Mouse (Mus musculus) heart, postnatal 36 days (tissue): ENCODE measurements at regions not wholly inside any gene's neighbourhood (a gene's known extent, or its start where the extent isn't known, plus 50 kb on each side); places are given as distances from the start of the nearest gene placed in this dataset.
A peak's percentile ranks its signal among the peaks of the same experiment; 100 is the strongest.

Source experiments
- DNase-seq, 2 experiments: peaks; one replicate each; pipeline ENCODE4 v3.0.0; 2021 to 2022
- intact Hi-C: fragments of 180-260 bp; cut with DNase I; formaldehyde crosslinking; loops from one replicate; pipeline ENCODE4 v1.15.1; 2025

DNA sequence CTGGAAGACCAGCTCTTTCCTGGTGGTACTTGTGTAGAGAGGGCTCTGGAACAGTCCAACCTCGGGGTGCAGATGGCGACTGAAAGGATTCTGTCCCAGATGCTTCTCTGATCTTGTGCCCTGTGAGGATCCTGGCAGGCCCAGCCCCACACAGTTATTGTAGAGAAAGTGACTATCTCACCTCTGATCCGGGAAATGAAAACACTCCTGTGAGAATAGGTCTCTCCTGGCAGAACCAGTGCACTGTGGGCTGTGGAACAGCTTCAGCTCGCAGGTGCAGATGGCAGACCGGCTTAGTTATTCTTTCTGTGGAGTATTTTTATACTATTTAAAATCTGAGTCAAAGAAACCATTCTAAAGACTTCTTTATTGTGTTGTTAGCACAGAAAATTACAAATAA, 742.1 kb upstream of the Marcks start:
- intact Hi-C loops: no loop called here
- no peak for DNase-seq

DNA sequence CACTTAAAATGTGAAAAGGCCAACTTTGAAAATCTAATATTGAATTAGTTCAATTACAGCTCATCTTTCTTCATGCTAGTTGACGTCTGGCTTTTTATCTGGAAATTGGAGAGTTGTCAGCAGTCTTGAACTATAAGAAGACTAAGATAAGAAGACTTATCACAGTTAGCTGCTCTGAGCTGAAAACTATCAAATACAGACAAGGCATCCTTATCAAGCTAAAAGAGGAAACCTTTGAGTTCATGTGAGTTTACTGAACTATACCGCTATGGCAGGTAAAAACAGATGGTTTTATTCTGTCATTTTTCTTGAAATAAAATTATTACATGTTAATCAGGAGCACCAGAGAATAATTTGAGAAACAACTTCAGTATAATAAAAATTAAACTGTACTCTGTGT, 735.2 kb upstream of the Marcks start:
- no peak for DNase-seq
- intact Hi-C loops: no loop called here

DNA sequence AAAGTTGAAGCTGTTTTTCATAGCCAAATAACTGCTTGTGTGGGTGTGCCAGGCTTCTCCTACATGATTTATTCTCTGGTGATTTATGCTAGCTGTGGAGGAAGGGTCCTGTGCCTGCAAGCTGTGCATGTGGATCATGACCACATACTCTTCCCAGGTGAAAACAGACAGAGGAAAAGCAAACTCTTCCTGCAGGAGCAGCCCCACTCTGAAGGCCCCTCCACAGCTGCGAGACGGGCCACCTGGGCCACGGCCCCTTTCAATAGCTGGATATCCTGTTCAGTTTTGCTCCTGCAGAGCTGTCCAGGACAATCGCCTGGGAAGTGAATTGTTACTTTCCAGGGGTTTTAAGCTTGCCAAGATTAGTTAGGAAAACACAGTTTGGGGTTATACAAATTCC, 722.3 kb upstream of the Marcks start:
- peak; percentile 18 to 37 for DNase-seq
- intact Hi-C loops: loop anchor here (2.0 kb wide), 1 partner anchor 720 kb away; no protein-coding TSS in a partner anchor

DNA sequence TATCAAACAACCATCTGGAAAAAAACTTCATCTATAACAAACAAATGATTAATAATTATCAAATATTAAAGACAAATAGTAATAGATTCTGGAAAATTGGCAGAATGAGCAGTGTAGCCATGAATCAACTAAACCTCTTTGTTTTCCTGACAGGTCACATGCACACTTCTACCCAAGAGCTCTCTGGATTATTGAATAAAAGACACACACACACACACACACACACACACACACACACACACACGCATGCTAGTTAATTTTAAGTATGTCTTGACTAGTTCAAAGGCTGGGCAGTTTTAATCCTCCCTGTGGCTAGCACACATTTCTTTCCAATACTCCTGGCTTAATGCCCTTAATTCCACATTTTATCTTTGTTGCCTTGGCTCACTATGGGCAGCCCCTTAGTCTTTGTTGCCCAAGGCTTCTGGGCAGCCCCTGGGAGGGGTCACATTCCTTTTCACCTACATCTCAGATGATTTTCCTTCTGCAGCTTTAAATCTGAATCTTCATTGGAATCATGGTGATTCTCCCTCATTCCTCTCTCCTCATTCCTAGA, 710.6 kb upstream of the Marcks start:
- no peak for DNase-seq
- intact Hi-C loops: no loop called here

DNA sequence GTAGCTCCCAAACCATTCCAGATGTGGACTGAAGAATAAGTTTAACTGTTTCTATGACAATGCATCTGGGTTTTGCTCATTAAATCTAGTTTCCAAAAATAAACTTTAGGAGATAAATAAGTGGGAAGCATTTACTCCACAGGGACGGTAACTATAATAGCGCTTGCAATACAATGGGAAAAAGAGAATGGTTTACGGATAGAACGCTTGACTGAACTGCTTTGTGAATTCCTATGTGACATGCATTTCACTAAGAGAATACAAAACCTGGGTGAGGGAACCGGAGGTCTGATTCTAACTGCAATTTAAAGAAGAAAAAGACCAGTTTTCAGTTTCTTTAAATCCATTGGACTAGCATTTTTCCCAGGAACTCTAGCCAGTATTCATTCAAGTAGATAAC, 704.1 kb upstream of the Marcks start:
- no peak for DNase-seq
- intact Hi-C loops: no loop called here

DNA sequence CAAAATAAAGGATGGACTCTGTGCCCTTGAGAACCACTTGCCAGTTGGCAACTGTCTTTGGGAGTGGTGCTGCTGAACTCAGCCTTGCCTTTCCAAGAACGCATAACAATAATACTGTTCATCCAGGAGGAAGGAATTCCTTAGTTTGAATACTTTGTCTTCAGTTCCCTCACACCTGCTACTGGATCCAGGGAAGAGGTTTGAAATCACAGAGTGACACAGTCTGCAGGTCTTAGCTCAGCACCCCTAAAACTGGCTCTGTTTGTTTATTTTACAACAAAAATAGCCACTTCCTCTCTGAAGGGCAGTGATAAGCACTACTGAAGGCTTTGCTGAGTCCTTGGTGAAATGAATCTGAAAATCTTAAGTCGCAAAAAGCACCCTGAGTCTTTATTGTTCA, 703.1 kb upstream of the Marcks start:
- no peak for DNase-seq
- intact Hi-C loops: no loop called here

DNA sequence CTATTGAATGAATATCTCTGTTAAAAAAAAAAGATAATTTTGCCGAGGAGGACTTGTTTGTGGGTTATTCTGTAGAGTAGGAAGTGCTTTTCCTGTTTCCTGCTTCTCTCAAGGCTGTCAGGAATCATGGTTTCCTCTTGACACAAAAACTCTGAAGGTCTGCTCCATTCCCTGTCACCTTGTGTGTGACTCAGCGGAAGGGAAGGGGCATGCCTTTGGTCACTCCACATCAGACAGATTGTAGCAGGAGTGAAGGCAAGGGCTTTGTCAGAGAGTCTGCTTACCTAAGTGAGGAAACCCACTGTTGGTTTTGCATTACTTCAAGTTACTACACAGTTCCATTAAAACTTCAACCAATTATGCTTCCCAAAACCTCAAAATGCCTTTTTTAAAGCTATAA, 699.0 kb upstream of the Marcks start:
- intact Hi-C loops: no loop called here
- DNase-seq: no peak

DNA sequence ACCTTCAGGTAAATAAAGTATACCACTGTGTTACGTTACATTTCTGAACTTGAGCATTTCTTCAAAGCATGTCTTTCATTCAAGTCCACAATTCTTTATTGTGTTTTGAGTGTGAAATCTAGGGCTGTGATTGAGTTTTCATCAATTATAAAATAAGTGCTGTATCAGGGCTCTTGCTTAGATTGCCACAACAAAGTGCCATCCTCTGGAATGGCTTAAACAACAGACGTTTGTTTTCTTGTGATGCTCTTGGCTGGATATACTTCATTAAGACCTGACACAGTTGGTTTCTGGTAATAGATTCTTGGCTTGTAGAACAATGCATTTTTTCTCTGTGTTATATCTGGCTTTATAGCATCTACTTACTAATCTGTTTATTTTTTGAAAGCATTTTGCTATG, 674.3 kb upstream of the Marcks start:
- DNase-seq: no peak
- intact Hi-C loops: no loop called here

DNA sequence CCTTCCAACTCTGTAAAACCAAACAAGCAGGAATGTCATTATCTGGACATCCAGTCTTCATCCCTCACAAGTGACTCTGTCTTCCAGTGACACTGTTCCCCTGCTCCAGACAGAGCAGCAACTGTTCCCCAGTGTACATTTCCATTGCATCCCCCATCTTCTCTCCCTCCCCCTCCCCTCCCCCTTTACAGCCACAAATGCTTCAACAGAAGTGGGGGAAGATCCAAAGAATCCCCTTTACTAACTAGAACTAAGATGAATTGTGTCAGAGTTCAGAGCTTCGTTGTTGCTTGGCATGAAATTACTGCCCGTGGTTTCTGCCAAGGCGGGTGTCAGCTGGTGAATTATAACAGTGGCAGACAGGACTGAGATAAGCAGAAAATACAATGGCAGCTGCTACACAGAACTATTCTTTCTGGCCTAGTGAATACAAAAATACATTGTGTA, 673.7 kb upstream of the Marcks start:
- intact Hi-C loops: no loop called here
- peak; percentile 13 to 24 for DNase-seq

DNA sequence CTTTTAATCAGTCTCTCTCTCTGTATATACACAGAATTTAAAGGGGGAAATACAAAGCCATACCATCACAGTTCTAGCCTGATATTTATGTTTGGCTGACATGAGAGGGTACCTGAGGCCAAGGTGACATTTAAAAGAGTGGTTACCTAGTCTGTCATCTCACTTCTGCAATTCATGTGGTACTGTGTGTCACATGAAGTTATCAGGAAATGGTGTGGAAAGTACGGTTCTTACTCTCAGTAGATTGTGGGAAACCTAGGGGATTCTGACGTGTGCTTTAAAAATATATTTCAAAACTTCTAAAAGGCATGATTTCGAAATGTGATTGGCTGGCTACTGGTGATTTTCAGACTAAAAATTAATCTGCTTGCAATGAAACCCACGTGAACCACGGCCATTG, 673.1 kb upstream of the Marcks start:
- intact Hi-C loops: no loop called here
- no peak for DNase-seq

DNA sequence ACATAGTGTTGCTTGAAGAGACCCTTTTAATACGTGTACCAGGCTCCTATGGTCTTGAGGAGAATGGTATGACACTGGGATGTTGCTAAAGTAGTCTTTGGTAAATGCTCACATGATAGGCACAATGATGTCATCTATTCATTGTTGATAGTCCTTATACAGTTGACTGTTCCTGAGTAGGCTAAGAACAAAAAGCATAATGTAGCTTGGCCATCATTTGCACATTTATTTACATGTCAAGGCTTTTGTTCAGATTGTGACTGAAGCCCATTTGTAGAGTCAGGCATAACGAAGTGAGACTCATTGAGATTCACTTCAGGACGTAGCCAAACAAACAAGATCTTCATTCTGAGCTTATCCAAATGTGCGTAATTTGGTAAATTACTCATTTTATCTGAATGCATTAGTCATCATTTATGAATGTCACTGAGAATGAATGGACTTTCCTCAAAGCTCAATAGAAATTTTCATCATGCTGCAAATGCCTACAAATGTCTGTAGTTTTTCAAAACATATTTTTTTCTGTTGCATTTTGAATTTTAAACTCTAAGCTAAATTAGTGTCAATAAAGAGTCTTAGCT, 664.6 kb upstream of the Marcks start:
- DNase-seq: no peak
- intact Hi-C loops: no loop called here

DNA sequence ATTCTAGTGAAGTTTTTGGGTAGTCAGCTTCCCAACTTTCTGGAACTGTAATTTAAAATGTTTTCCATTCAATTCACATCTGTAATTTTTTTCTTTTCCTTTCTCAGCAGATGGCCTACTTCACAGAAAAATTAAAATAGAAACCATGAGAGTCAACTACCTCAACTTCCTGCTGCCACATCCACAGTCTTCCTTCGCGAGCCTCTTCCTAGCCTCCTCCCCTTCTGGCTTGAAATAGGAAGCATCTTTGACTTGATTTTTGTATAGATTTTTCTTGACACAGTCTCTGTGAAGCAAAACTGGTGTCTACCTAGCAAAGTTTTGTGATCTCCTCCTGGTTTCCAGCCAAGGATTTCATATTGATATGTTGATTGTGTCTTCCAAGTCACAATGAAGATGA, 660.7 kb upstream of the Marcks start:
- intact Hi-C loops: loop anchor here (5.0 kb wide), 1 partner anchor 662 kb away; the partner anchor contains the start of gene Marcks
- no peak for DNase-seq

DNA sequence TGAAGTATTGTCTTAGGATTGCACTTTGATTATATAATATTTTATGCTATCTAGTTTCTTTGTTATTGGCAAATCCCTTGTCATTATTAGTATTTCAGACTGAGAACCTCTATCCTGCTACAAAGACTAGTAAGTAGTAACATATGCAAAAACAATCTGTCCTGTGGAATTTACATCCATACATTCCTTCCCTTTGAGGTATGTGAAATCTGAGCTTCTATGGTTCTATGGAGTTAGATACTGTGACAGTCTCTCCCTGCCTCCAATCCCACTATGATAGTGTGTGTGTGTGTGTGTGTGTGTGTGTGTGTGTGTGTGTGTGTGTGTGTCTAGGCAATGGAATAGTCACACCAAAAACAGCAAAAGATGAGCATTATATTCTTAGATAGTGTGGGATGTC, 659.6 kb upstream of the Marcks start:
- no peak for DNase-seq
- intact Hi-C loops: loop anchor here (5.0 kb wide), 1 partner anchor 661 kb away; the partner anchor contains the start of gene Marcks

DNA sequence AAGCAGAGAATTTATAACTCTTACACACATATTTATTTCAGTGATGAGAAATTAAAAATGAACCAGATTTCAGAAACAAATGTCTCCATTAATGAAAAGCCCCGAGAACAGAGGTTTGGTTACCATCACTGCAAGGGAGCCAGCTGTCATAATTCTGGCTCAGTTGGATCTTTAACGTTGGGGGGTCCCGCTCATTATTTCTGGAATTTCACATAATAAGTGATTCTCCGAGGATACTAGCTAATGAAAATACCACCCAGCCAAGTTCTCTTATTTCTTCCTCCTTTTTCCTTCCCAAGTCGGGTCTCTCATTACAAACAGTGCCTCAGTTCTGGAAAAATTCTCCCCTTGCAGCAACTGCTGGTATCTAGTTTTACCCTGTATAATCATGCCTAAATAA, 659.0 kb upstream of the Marcks start:
- DNase-seq: no peak
- intact Hi-C loops: loop anchor here (5.0 kb wide), 1 partner anchor 660 kb away; the partner anchor contains the start of gene Marcks

DNA sequence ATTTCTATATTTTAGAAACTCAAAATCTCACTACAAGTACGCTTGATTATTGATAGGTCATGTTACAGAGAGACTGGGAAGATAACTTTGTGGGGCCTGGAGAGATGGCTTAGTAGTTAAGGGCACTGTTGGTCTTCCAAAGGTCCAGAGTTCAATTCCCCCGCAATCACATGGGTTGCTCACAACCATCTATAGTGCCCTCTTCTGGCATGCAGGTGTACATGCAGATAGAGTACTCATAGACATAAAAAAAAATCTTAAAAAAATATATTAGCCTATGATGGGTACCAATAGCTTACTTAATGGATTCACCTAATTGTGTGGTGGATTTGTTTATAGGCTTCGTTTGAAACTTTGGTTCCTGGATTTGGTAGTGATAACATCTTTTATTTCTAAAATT, 654.2 kb upstream of the Marcks start:
- intact Hi-C loops: loop anchor here (5.0 kb wide), 1 partner anchor 721 kb away; no protein-coding TSS in a partner anchor
- no peak for DNase-seq

DNA sequence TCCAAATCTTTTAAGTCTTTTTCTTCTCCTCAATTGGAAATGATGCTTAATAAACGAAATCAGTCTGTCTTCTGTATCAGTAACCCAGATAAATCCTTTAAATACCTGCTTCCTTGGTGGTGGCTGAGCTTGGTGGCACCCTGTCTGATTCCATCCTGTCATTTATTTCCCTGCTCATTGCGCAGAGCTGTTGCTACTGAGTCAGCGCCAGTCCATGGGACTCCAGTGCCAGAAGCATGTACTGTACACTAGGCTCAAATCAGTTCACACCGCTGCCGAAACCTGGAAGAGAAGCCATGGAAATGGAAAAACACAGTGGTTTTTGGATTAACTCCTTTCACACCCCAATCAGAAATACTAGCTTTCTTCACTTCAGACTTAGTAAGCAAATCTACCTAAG, 649.3 kb upstream of the Marcks start:
- DNase-seq: no peak
- intact Hi-C loops: no loop called here

DNA sequence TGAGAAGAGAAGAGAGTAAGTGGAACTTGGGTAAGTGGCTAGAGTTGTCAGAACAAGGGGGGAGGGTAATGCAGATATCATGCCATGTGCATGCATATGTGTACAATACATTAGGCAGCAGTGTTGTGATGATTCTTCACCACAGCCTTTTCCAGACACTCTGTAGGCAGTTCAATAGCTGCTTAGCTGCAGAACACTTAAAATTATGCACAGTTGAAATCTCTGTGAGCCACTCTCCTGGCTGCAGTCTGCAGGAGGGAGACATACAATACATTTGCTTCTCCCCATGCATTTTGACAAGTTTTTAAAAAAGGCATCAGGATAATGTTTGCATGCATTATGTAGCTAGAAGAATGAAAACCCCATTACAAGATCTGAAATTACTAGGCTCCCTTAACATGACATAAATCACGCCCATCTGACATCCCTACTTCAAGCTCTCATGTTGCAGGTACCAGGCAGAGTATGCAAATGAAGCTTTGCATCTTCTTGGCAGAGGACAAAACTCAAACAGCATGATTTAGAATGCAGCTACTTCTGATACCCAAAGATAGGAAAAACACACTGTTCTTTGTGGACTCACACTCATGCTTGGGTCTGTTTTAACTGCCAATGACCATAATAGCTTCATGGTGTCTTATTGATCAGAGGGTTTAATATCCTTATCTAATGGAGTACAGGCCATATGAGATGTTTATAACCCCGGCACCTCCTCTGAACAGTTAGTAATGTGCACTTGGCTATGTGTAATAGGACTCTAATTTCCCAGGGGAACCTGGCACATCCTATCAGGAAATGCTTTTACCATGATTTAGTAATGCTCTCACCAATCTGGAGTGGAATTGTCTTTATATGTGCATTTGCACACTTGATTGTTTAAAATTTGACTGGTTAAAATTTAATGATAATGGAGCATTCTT, 640.9 kb upstream of the Marcks start:
- intact Hi-C loops: no loop called here
- DNase-seq: no peak

DNA sequence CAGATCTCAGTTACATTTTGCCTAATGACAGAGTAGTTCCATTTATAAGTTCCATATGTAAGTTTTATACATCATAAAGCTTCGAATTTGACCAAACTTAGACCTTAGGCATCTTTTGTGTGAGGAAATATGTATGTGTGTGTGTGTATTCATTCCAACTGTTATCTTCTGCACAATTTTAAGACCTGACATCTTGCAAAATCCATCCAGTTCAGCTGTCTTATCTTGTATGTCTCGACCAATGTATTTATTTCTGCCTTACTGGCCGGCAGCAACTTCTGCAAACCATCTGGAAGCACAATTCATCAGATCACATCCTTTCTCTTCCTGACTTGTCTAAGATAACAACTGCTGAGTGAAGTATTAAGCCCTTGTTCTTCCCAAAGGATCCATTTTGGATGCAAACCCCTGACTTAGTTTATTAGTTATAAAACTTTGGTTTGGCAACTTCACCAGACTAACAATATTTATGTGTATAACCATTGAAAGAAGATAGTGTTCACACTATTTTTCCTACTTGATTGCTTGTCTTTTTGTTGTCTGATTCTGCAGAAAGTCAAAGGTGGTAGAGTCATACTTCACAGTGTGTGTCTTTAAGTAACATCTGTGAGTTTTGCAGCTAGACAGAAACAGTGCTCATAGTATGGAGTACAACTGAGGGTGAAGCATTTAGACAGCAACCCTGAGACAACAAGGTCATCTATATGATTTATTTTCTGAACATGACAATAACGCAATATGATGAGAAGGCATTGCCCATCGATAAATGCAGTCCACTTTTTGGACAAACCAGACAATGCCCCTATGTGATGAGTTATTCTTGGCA, 622.0 kb upstream of the Marcks start:
- intact Hi-C loops: no loop called here

DNA sequence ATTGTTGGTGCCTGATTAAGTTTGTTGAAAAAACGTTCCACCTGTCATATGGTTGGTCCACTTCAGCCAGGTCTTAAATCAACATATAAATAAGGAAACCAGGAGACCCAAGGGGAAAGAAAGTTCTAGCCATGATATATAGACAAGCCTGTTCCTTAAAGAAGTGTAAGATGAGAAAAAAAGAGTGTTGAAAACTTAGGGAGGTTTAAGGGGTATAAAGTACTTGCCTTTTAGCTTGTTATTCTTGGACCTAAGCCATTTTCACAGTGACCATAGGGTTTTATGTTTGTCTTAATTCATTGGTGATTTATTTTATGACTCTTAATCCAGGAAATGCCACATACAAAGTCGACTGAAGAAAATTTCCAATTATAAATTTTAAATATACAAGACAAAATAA, 602.9 kb upstream of the Marcks start:
- no peak for DNase-seq
- intact Hi-C loops: no loop called here

More for the DNA sequence above, 622.0 kb upstream of the Marcks start:
- no peak for DNase-seq

DNA sequence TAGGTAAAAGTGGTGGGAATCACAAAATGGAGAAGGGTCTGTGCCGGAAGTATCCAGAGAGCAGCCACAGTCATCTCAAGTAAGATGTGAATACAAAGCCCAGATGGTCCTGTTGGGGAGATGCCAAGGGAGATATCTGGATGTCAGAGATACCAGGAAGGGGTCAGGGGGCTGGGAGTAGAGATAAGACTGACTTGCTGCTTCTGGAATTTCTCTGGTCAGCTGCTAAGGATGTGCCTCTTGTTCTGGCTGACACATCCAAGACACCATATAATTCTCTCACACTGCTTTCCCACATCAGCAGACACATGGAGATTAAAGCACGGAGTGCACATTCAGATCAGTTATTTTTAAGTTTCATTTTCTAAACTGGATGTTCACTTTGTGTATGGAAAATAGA, 600.3 kb upstream of the Marcks start:
- no peak for DNase-seq
- intact Hi-C loops: no loop called here

DNA sequence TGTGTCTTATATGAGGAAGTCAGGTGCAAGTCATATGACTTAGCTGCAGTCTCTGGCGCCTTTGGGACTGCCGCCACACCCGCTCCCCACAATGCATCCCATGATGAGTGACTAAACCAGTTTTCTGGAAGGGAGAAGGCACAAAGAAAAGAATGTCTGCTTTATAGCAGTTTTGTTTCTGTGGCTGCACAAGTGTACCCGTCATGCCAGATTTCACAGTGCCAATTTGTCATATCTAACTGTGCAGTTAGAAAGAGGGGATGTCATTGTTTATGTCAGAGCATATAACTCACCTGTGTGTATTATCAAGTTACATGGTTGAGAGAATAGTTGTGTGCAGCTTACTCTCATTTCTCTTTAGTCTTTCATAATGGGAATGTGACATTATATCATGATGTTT, 586.9 kb upstream of the Marcks start:
- intact Hi-C loops: no loop called here
- DNase-seq: no peak
